ENCODE assay signal across 12 mouse cellular contexts in genomic region chr2:66043441-66044404, GRCm38 (mm10).
DNase-seq lines count a peak whose midpoint lies in the region; ATAC-seq and TF ChIP-seq lines count a peak whose summit lies in the region.
"Had no signal": no experiment of that assay in that cellular context is flagged by ENCODE, and none has a peak within 500 bp of the region (broad histone marks: within the 10 kb centered on the region; RNA-seq: fewer than 3 reads in every experiment).

No protein-coding gene starts in this region.

- WGBS in heart, postnatal 0 days: 66% methylated on average over 17 of the region's 17 CpGs
- 29% methylated on average over 17 of the region's 17 CpGs for whole genome bisulfite sequencing in forebrain, embryonic 13.5 days
- WGBS in neural tube, embryonic 15.5 days: 24% methylated on average over 17 of the region's 17 CpGs
- WGBS in lung, adult 2 months: 67% methylated on average over 17 of the region's 17 CpGs

- no peak overlapping the region for H3K4me3 ChIP-seq in heart, postnatal 0 days (ENCODE audit: low read depth, low read length)
- H3K4me3 ChIP-seq in forebrain, embryonic 13.5 days: no peak overlapping the region
- H3K4me3 ChIP-seq in neural tube, embryonic 15.5 days (replicated peaks): no peak overlapping the region
- no peak overlapping the region for H3K4me3 ChIP-seq in lung, adult 2 months (replicated peaks; ENCODE audit: extremely low read depth, low read depth, low read length)
- H3K4me3 ChIP-seq: stomach, embryonic 15.5 days had no signal

- TF ChIP-seq CTCF in heart, postnatal 0 days (IDR thresholded peaks at IDR 0.05; ENCODE audit: low read depth): no peak
- TF ChIP-seq CTCF in lung, adult 2 months (IDR thresholded peaks at IDR 0.05; ENCODE audit: insufficient read depth, low read length): no peak

- ATAC-seq in heart, postnatal 0 days (ENCODE audit: insufficient read depth, low read depth): no peak
- peak; percentile 73 for ATAC-seq in forebrain, embryonic 13.5 days
- ATAC-seq in megakaryocyte-erythroid progenitor cell, adult 5-6 weeks (replicated peaks; ENCODE audit: low FRiP score, low TSS enrichment, poor library complexity, severe bottlenecking): peak; percentile 37; the same call in 1 of the 2 replicates
- ATAC-seq in neural tube, embryonic 15.5 days (ENCODE audit: low FRiP score): peak; percentile 84

- H3K4me2 ChIP-seq in heart, postnatal 0 days (ENCODE audit: low read depth, low read length): no peak overlapping the region
- H3K4me2 ChIP-seq in forebrain, embryonic 13.5 days: 0 out of 2 replicates have a peak overlapping the region, but pooled peaks have one; percentile 22
- H3K4me2 ChIP-seq in neural tube, embryonic 15.5 days: peak overlapping the region; percentile 20
- H3K4me2 ChIP-seq: stomach, embryonic 15.5 days had no signal

- H3K9me3 ChIP-seq in heart, postnatal 0 days (replicated peaks; ENCODE audit: control insufficient read depth, low read length): no peaks in the 10 kb centered on the region
- no peaks in the 10 kb centered on the region for H3K9me3 ChIP-seq in forebrain, embryonic 13.5 days (replicated peaks)
- no peaks in the 10 kb centered on the region for H3K9me3 ChIP-seq in neural tube, embryonic 15.5 days (replicated peaks)
- H3K9me3 ChIP-seq: stomach, embryonic 15.5 days had no signal

- H3K27ac ChIP-seq in heart, postnatal 0 days (ENCODE audit: low read depth): no peak overlapping the region
- peak overlapping the region; percentile 70 for H3K27ac ChIP-seq in forebrain, embryonic 13.5 days
- peak overlapping the region; percentile 66 for H3K27ac ChIP-seq in neural tube, embryonic 15.5 days (replicated peaks)
- H3K27ac ChIP-seq: macrophage; stomach, embryonic 15.5 days had no signal

- H3K36me3 ChIP-seq in heart, postnatal 0 days (replicated peaks; ENCODE audit: control insufficient read depth, insufficient read depth, low read length): no peaks in the 10 kb centered on the region
- H3K36me3 ChIP-seq in forebrain, embryonic 13.5 days (ENCODE audit: poor library complexity, severe bottlenecking): no peaks in the 10 kb centered on the region
- no peaks in the 10 kb centered on the region for H3K36me3 ChIP-seq in neural tube, embryonic 15.5 days
- H3K36me3 ChIP-seq: stomach, embryonic 15.5 days had no signal

- DNase-seq in heart, postnatal 0 days (ENCODE audit: low spot score): peak; percentile 7
- DNase-seq in heart, adult 18-20 months: no peak
- DNase-seq in gastrocnemius, postnatal 4 days (ENCODE audit: low spot score in 2 of 2): no peak
- DNase-seq in lung, adult 2 months: no peak
- no peak for DNase-seq in spleen, postnatal 4 days (ENCODE audit: low spot score in 2 of 2)
- DNase-seq: B cell, adult 2 months; kidney, postnatal 4 days had no signal

- TF ChIP-seq POLR2A in lung, adult 2 months (IDR thresholded peaks at IDR 0.05; ENCODE audit: borderline replicate concordance, extremely low read depth, low read depth, low read length): no peak

- H3K4me1 ChIP-seq in heart, postnatal 0 days (ENCODE audit: control insufficient read depth, insufficient read depth): no peaks in the 10 kb centered on the region
- H3K4me1 ChIP-seq in forebrain, embryonic 13.5 days: peaks cover 28% of the 10 kb centered on the region
- H3K4me1 ChIP-seq in neural tube, embryonic 15.5 days: peaks cover 20% of the 10 kb centered on the region
- H3K4me1 ChIP-seq in lung, adult 2 months (ENCODE audit: control insufficient read depth, insufficient read depth, low read length): no peaks in the 10 kb centered on the region
- H3K4me1 ChIP-seq: stomach, embryonic 15.5 days had no signal

- TF ChIP-seq EP300 in heart, postnatal 0 days (IDR thresholded peaks at IDR 0.05; ENCODE audit: low read depth): no peak

- no peaks in the 10 kb centered on the region for H3K27me3 ChIP-seq in heart, postnatal 0 days (ENCODE audit: control insufficient read depth, insufficient read depth, low read length)
- peaks cover 18% of the 10 kb centered on the region for H3K27me3 ChIP-seq in forebrain, embryonic 13.5 days
- no peaks in the 10 kb centered on the region for H3K27me3 ChIP-seq in neural tube, embryonic 15.5 days (replicated peaks)
- H3K27me3 ChIP-seq: stomach, embryonic 15.5 days had no signal

- H3K9ac ChIP-seq in heart, postnatal 0 days (replicated peaks; ENCODE audit: low read depth, low read length): no peak overlapping the region
- H3K9ac ChIP-seq in forebrain, embryonic 13.5 days: no peak overlapping the region
- H3K9ac ChIP-seq in neural tube, embryonic 15.5 days (replicated peaks): no peak overlapping the region
- H3K9ac ChIP-seq: stomach, embryonic 15.5 days had no signal
